Mouse (Mus musculus) naive thymus-derived CD4-positive, alpha-beta T cell, adult 5 months (primary cell): ENCODE data around the gene Syndig1. TPM values are rescaled to one million over a fixed set of nuclear protein-coding genes. Genes with fewer than 3 reads are reported as not detected.

Experiments
- polyA plus RNA-seq: library from polyadenylated mRNA; unstranded; fragments of 100-300 nt; shearing (Covaris generic); gene quantifications from one replicate; pipeline ENCODE4 v1.2.1, GENCODE M21; 2017

Syndig1 gene
- polyA plus RNA-seq = 0.37 TPM

GRCm38 (mm10) chr2:149828911-149829310, at the start of gene Syndig1:
Syndig1 (plus strand) TSS chr2:149829211.

DNA sequence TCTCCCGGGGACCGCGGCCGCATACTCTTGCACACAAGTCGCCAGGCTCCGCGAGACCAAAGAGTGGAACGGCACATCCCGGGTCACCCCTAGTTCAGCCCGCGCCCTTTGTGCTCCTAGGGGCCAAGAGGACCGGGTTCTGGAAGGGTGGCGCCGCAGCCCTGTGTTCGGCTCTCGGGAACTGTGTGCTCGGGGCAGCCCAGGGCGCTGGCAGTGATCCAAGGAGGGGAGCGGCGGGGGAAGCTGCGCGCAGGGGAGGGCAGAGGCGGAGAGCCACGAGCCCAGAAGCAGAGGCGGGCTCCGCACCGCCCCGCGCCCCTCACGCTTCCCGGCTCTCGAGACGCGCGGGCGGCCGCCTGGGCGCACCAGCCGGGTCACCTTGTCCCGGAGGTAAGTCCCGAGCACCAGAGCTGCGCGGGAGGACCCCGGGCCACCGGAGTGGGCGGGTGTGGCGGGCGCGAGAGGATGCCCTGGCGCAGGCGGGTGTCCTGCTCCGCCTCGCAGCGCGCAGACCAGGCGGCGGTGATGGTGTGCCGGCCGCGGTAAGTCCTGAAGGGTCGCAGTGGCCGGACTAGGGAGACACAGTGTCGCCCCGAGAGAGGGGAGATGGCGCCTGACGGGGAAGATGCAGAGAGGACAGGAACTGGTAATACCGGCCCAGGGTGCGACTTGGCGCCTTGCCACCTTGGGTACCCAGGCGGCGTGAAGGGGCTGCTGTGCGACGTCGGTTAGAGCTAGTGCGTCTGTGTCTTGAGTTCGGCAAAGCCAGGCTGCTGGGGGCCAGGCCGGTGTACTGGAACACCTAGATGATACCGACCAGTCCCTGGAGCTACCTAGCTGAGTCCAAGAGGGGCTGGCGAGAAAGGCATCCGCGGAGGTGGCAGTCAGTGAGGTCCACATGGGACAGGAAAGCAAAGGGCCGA, 1.8 kb downstream of the Syndig1 start, which contains the start of gene C530025M09Rik:
TSS of gene C530025M09Rik (minus strand) at position 678 of the 923 bp plus-strand sequence.

Other genes with a start within 250 kb of the Syndig1 start
- gene C530025M09Rik, start 2.0 kb downstream of the Syndig1 start, polyA plus RNA-seq = not detected